Mouse (Mus musculus): ENCODE results near the gene Ate1.

- TF ChIP-seq POLR2A (IDR thresholded peaks at IDR 0.05; ENCODE audit: insufficient read depth, low read length) (no peak), CTCF (IDR thresholded peaks at IDR 0.05; ENCODE audit: low read depth, low read length) (no peak), EP300 (IDR thresholded peaks at IDR 0.05; ENCODE audit: insufficient read depth, low read depth, low read length) (no peak)
These were observed 3.3 kb upstream of the Ate1 start for GRCm38 (mm10) chr7:130523451-130523850.
